Mouse (Mus musculus) cerebellum, adult 9-11 months (tissue): ENCODE data around the gene Ccdc85b.

Experiments
- DNase-seq: peaks from one replicate; pipeline ENCODE4 v3.0.0; 2022

The Ccdc85b gene

DNA sequence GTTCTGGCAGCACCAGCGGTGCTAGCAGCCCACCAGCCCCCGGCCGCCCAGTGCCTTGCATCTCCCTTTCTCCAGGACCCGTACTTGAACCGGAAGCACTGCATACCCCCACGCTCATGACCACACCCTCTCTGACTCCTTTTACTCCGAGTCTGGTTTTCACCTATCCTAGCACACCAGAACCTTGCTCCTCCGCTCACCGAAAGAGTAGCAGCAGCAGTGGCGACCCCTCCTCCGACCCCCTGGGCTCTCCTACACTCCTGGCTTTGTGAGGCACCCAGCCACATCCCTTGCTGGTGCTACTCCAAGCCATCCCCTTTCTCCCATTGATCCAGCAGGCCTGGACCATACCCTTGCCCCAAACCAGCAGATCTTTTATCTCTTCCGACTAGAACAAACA, 2.7 kb downstream of the Ccdc85b start:
- no peak for DNase-seq

DNA sequence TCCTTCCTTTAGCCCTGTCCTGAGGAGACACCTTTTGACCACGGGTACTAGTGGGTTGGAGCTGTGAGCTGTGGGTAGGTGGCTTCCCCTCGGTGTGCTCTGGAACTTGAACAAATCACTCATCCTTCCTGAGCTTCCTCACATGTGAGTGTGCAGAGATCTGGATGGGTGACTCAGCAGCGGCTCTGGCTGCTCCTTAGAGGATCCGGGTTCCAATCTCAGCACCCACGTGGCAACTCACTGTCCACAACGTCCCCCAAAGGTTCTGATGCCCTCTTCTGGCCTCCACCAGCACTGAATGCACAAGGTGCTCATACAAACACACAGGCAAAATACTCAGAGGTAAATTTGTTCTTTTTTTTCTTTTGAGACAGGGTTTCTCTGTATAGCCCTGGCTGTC, 5.9 kb downstream of the Ccdc85b start:
- DNase-seq: no peak

DNA sequence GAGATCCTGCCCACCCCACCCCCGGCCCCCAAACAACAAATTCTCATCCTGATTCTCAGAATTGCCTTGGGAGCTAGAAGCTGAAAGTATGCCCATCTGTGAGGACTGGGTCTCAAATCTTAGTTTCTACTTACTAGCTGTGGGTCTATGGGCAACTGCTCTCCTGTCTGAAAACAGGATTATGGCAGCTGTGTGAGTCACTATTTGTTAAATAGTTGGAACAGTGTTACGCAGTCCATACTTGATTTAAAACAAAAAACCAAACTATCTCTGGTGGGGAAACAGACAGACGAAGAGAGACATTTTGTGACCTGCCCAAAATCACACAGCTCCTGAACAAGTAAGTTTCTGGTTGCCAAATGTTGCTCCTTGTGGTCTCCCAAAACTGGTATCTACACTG, 8.0 kb downstream of the Ccdc85b start:
- DNase-seq: no peak

DNA sequence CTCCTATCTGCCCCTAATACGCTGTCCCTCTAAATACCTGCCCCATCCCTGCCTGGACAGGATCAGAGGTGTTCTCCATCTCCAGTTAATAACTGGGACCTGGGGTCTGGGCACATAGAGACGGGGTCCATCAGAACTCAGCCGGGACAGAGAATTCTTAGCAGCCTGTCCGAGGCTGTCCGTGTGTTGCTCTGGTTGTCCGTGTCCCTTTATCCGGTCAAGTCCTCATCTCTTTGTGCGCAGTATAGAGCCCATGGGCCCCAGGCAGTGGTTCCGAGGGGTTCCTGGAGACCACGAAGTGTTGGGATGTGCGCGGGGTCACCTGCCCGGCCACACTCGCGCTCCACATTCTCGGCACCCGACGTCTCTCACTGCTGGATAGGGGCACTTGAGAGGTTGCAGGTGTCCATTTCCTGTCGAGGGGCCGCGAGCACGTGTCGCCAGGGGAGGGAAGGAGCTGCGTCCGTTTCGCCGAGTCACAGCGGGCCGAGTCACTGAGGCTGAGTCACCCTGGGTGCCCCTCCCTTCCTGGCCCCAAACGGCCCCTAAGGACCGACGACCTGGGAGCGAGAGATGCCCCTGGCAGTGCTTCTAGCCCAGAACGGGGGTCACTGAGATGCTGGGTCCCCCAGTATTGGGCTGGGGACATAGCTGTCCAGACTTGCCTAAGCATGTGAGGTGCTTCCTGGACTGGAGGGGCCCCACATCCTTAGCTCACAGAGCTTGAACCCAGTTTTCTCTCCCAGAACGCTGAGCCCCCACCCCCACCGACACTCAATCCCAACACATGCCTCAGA, 9.1 kb downstream of the Ccdc85b start:
- DNase-seq: peak; percentile 33

DNA sequence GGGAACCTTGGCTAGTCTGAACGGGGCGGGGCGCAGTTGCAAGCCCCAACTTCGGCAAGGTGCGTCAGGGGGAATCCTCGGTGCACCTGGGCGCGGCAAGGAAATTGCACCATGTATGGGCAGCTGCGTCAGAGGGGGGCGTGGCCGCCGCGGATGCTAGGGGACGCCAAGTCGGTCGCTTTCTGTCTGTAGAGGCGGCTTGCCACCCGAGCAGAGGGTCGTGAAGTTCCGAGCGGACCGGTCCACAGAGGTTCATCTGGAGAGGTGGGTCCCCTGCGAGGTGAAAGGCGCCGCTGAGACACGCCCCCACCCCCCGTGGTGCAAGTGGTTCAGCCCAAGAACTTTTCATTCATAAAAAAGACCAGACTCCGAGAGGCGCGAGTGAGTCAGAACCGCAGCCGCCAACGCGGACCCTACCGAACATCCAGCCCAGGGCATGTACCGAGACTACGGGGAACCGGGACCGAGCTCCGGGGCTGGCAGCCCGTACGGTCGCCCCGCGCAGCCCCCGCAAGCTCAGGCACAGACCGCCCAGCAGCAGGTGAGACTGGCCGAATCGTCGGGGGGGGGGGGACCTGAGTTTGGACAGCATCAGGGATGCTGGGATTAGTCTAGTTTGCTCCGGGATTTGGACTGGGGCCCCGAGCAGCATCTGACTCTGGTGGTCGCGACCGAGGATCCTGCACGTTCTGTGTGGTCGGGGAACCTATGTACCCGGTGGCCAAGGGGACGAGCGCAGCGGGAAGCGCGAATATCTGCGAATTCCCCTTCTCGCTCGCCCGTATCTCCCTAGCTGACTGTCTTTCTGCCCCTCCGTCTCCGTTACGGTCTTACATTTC, 10.0 kb downstream of the Ccdc85b start, which contains the start of gene Fosl1:
TSS of gene Fosl1 (plus strand) at position 33 of the 839 bp plus-strand sequence.
- DNase-seq: peak; percentile 78

DNA sequence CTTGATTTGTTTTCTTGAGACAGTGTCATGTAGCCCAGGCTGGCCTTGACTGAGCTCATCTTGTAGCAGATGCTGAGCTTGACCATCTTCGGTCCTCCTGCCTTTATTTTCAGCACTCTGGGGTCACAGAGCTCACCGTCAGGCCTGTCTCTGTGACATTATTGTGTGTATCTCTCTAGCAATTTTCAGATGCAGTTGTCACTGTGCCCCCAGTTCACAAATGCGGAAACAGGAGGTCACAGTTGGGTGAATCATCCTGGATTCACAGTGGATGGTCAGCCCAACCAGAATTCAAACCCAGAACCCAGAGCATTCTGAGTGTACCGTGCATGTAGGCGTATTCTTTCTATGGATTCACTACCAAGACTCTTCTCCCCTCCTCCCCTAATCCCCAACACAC, 11.9 kb downstream of the Ccdc85b start:
- no peak for DNase-seq

DNA sequence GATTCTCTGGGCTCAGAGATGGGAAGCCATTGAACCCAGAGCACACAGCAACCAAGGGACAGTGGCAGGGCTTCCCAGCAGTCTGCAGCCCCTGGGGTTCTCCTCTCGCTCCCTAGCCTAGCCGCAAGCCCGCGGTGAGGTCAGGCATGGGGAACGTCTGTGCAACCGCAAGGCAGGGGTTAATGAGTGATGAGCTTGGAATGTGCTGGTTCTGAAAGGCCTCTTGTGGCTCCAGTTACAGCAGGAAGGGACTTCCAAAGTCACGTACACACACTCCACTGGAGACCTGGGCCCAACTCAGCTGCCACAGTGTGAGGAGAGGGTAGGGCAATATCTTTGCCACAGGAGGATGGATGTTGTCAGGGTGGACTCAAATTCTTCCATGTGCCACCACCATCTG, 12.7 kb downstream of the Ccdc85b start:
- no peak for DNase-seq

DNA sequence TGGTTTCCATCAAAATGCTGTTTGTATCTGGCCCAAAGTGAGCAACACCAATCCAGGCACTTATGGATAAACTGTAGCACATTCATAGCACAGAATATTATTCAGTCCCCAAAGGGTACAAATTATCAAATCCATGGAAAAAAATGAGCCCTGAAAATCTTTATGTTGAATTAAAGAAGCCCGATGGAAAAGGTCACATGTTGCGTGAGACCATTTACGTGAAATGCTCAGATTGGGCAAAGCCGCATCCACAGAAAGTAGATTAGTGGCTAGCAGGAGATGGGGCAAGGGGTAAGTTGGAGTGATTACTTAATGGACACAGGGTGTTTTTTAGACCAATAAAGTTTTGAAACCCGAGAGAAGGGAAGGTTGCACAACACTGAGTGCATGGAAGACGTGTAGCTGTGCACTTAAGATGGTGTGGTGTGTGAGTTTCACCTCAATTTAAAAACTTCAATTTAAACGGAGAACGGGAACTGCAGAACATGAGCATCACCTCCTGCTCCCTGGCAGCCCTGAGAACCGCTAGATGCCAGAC, 13.3 kb downstream of the Ccdc85b start:
- no peak for DNase-seq

DNA sequence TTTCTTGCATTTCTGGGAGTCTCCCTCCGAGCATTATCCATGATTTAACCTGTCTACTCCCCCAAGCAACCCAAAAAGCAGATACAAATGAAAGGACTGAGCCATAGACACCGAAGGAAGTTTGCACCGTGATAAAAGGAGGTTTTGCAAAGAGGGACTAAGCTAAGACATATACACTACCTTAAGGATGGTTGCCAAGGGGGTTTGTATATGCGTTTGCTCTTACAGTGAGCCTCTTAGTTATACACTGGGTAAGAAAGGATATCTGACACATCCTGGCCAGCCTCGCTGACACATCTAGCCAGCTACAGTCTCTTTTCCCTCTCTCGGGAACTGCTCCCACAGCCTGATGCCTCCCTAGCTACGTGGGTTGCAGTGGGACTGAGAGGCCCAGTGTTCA, 23.7 kb downstream of the Ccdc85b start:
- DNase-seq: no peak

DNA sequence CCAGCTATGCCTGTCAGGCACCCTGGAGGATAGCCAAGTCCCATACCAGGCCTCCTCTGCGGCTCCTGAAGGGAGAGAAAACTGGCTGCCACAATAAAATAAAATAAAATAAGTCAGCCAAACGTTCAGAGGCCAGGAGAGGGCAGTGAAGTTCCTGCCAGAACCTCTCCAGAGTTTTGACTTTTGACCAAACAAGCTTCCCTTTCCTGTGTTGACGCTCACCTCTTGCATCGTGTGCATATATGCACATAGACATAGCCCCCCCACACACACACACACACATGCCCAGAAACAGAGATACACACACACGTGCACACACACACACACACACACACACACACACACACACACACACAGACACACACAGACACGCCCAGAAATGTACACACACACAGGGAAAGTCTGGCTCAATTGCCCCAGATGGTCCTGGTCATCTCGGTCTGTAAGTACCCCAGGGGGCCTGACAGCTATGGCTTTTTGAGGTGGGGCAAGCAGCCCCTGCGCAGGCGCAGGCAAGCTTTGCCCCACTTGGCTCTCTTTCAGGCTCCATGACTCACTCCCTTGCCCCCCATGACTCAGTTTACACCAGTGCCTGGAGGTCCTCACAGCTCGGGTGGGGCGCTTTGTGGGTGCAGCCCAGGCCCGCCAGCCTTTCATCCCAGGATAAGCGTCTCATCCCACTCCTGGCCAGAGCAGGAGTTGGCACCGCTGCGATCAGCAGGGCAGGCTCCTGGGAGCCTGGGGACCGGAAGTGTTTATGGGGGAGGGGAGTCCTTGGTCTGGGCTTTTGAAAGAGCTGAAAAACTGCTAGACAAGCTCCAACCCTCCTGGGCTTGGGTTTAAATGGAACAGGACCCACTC, 24.5 kb downstream of the Ccdc85b start:
- peak; percentile 62 for DNase-seq

DNA sequence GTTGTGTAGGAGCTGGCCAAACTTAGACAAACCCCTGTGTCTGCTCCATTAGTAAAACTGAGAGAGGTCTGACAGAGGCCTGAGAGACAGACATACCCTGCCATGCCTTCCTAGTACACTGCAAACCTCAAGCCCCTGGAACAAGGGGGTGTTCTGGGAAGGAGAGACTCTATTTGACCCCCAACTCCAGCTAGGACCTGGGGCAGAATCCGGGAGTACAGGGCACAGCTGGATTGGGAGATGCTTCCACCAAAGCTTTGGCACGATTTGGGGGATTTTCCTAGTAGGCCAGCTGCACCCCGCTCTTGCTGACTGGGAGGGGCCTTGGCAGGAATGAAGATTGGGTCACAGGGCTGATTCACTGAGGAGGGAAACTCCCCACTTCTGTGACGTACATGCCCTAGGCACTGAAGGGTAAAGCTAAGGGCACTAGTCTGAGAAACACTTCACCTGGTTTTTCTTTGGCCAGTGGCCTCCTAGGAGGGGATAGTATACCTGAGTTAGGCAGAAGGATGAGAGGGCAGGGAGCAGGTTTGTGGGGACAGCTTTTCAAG, 25.7 kb downstream of the Ccdc85b start:
- no peak for DNase-seq

DNA sequence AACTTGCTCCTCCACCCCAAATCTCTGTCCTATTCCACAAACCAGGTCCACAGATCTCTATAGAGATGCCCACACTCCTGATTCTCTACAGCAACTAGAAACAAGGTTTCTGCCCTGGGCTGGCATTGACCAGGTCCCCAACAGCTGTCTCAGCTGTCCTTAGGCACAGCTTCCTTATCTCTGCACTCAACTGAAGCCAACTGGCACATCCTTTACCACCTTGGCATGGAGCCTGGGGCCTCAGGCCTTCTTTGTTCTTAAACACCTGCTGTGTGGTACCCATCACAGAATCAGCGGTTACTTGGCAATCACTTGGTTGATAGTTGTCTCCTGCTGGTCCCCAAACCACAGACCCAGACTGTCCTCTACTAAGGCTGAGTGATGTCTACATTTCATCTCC, 27.3 kb downstream of the Ccdc85b start:
- DNase-seq: no peak

DNA sequence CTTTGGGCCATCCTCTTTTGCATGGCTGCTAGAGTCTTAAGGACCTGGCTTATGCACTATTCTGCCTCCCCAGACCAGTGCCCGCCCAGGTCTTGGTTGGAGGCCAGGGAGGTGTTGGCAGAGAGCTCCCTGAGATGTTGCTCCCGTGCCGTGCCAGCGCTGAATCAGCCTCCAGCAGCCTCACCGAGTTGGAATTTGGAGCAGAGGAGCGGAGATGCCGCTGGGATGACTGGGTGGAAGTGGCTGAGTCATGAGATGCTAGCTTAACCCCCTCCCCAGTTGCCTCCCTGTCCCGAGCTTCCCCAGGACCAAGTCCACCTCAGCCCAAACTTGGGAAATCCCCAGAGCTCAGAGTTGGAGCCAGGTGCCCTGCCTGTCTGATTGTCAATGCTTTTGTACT, 27.9 kb downstream of the Ccdc85b start:
- peak; percentile 75 for DNase-seq

DNA sequence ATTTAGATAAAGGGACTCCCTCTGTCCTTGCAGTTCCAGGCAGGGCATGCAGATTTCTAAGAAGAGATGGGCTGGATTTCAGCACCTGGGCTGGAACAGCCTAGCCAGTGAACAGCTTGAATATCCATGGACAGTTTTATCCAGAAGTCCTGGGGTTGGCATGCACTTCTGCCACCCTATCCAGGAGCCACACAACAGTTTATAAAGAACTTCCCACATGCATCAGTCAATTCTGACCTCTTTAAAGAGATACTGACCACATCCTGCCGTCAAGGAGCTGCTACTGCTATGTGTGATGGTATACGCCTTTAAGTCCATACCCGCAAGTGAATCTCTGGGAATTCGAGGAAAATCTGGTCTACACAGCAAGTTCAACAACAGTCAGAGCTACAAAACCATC, 28.5 kb downstream of the Ccdc85b start:
- no peak for DNase-seq

DNA sequence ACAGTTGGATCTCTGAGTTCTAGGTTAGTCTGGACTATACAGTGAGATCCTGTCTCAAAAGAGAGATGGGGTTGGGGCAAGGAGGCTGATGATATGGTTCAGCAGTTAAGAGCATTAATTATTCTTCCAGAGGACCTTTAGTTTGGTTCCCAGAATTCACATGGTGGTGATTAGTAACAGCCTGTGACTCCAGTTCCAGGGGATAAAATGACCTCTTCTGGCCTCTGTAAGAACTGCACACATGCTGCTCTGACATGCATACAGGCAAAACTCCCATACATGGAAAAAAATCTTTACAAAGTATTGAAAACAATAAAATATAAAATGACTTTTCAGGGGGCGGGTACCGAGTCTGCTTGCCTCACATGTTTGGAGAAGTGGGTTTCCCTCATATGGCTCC, 29.6 kb downstream of the Ccdc85b start:
- DNase-seq: no peak

DNA sequence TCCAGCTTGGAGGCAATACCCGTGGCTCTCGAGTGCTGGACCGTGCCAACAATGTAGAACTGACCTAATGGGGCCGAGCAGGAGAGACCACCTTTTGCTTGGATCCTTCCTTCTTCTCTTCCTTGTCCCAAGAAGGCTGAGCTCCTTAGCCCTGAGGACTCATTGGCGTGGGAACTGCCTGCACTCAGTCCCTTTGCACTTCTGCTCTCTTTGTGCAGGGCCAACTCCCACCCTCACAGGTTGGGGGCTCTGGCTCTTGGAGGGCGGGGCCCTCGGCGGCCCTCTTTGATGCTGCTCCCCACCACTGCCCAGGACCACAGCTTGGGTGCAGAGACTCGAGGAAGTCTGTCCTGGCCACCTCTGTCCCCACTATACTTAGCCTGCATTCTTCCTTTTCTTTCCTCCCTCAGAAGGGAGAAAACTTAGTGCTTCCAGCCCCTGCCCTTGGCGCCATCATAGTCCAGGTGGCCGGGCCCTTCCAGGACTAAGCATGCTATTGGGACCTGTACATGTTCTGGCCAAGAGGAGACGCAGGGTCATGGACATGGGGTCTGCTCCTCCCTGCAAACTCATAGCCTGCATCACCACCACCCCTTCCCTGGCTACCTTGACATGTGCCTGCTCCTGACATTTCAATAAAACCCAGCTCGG, 30.9 kb downstream of the Ccdc85b start:
- peak; percentile 61 for DNase-seq

DNA sequence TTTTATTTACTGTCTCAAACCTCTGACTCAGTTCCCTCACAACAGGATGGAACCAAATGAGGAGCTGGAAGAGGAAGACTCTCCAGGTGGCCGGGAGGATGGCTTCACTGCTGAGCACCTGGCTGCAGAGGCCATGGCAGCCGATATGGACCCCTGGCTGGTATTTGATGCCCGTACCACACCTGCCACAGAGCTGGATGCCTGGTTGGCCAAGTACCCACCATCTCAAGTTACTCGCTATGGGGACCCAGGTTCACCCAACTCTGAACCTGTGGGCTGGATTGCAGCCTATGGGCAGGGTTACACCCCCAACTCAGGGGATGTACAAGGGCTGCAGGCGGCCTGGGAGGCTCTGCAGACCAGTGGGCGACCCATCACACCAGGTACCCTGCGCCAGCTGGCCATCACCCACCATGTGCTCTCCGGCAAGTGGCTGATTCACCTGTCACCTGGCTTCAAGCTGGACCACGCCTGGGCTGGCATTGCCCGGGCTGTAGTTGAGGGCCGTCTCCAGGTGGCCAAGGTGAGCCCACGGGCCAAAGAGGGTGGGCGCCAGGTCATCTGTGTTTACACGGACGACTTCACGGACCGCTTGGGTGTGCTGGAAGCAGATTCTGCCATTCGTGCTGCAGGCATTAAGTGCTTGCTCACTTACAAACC, 31.7 kb downstream of the Ccdc85b start:
- DNase-seq: peak; percentile 74

DNA sequence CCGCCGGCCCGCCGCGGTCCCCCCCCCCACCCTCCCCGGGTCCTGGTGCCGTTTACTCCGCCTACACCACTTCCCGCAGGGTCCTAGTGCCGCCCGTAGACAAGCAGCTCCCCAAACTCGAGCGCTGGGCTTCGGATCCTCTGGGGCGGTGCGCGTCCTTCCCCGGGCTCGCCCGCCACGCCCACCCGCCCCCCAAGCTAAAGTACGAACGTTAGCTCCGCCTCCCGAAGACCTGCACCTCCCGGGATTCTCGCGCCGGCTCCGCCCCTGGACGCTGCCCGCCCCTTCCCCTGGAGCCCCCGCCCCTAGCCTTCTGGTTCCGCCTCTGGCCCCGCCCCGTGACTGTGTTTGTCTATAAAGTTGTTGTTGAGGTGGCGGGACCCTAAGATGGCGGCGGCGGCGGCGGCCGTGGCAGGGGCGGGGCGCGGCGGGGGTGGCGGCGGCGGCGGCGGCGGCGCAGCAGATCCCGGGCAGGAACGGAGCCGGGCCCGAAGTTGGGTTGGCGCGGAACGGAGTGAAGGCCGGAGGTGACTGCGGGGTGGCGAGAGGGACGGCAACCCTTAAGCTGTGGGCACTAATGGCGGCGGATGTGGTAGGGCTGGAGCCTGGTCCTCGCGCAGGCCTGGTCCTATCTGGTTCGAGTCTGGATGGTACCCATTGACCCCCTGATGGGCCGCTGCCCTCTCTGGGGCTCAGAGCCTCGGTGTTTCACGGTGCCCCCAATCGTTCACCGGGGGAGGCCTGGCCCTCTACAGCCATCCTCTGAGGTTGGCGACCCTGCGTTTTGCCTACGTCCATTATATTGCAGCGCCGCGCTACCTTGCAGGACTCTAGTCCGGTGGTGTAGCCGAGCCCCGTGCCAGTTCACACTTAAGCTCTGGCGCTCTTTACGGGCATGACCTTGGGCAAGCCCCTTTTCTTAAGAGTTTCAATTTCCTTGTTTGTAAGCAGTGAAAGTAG, 32.6 kb downstream of the Ccdc85b start, which contains the start of the genes Drap1 and AI837181:
TSS of gene Drap1 (minus strand) at position 198 of the 960 bp plus-strand sequence.
TSS of gene AI837181 (plus strand) at position 363 of the 960 bp plus-strand sequence.
- peak; percentile 91 for DNase-seq

DNA sequence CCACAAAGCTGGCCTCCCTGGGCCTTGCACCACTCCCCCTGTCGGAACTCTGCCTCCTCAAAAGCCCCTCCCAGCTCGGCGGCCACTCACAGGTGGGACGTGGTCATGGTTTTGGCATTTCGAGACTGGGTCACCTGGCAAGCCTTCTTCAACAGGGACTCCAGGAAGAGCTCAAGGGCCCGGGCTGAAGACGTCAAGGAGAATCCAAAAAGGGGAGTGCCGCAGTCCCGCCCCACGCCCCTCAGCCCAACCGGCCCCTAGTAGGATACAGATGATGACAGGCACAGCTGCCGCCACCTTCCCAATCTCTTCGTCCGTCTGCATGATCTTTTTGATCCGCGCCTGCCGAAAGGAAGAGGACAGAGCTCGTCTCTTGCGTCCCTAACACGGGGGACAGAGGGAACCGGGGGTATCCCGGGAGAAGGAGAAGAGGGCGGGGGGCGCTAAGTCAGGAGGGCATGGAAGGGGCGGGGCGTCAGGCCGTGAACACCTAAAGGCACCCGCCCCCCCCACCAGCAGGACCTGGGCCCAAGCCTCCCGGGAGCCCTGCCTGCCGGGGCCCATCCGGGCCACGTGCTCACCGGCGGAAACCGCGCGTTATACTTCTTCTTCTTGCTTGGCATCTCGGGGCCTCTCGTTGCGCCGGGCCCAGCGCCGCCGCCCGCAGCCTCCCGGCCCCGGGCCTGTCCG, 33.5 kb downstream of the Ccdc85b start:
- DNase-seq: peak; percentile 88
